Mouse (Mus musculus) hindbrain, embryonic 12.5 days (tissue): Measurements from ENCODE around the gene Glod4. TPM values are rescaled to one million over a fixed set of nuclear protein-coding genes. Genes with fewer than 3 reads are reported as not detected.

Experiments
- ATAC-seq: fragments of 200-750 bp; cut with Nextera tagmentation; 2 replicates; pipeline ENCODE4 v1.8.0; 2017; ENCODE audit warnings: moderate TSS enrichment; ENCODE audit not compliant: low FRiP score
- H3K27ac ChIP-seq: fragments of 300-500 bp; sonication (generic); 2 replicates; pipeline ENCODE4 v1.5.1; 2016; ENCODE audit warnings: mild to moderate bottlenecking
- H3K27me3 ChIP-seq: fragments of 300-500 bp; sonication (generic); 2 replicates; pipeline ENCODE4 v1.6.1; 2016; ENCODE audit warnings: mild to moderate bottlenecking
- H3K36me3 ChIP-seq: fragments of 300-500 bp; sonication (generic); 2 replicates; pipeline ENCODE4 v1.6.1; 2016; ENCODE audit warnings: mild to moderate bottlenecking
- H3K4me1 ChIP-seq: fragments of 300-500 bp; sonication (generic); 2 replicates; pipeline ENCODE4 v1.6.1; 2016
- H3K4me2 ChIP-seq: fragments of 300-500 bp; sonication (generic); replicated peaks from 2 replicates; pipeline ENCODE4 v1.6.1; 2016; ENCODE audit warnings: mild to moderate bottlenecking
- H3K4me3 ChIP-seq: fragments of 300-500 bp; sonication (generic); 2 replicates; pipeline ENCODE4 v1.5.1; 2016; ENCODE audit warnings: mild to moderate bottlenecking
- H3K9ac ChIP-seq: fragments of 300-500 bp; sonication (generic); 2 replicates; pipeline ENCODE4 v1.6.1; 2016; ENCODE audit warnings: mild to moderate bottlenecking, moderate library complexity
- H3K9me3 ChIP-seq: fragments of 300-500 bp; sonication (generic); replicated peaks from 2 replicates; pipeline ENCODE4 v1.6.1; 2016; ENCODE audit warnings: mild to moderate bottlenecking
- WGBS: fragments of 180-500 bp; shearing (Covaris S2); methylation state at CpG from one replicate; pipeline ENCODE4 v1.1.7; 2016; 5-methylcytosine and 5-hydroxymethylcytosine counted together
- polyA plus RNA-seq: library from polyadenylated mRNA; unstranded; fragments of >200 nt; fragmentation: Nextera tagmentation; extraction: Ambion mirVana; gene quantifications from 2 replicates; pipeline ENCODE4 v1.2.1, GENCODE M21; 2016

The Glod4 gene
- polyA plus RNA-seq, 1 experiment from 2014 or later: 109 TPM

DNA sequence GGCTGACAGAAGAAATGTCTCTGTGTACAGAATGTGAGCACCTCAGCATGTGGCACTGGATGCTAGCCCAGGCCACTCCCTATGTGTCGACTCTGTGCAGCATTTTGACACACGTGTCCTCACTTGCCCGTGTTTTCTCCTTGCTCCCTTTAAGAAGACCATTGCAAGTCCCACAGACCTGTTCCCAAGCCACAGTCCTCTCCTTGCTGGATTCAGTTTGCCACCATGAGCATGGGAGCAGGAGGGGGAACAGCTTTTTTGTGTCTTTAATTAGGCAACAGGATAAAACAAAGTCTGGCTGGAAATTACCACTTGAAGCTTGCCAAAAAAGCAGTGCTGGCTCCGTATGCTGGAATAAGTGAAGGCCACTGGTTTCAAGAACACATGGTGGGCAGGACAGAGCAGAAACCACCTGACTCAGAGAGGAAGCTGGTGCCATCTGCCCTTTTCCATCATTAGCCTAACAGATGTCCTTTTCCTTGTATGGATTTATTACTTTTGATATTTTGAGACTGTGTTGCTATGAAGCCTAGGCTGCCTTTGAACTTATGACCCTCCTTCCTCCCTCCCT, 12.0 kb upstream of the Glod4 start:
- Histone ChIP-seq H3K9me3 (no peaks in the 10 kb centered on the region), H3K36me3 (peaks cover 15% of the 10 kb centered on the region; the same call in 1 of the 2 replicates), H3K27ac (no peak overlapping the region), H3K4me2 (no peak overlapping the region), H3K4me1 (peaks cover 29% of the 10 kb centered on the region), H3K27me3 (no peaks in the 10 kb centered on the region), H3K4me3 (no peak overlapping the region), H3K9ac (0 out of 2 replicates have a peak overlapping the region, but pooled peaks have one; percentile 13)
- WGBS: 65% methylated on average over 4 of the region's 4 CpGs
- ATAC-seq: no peak

DNA sequence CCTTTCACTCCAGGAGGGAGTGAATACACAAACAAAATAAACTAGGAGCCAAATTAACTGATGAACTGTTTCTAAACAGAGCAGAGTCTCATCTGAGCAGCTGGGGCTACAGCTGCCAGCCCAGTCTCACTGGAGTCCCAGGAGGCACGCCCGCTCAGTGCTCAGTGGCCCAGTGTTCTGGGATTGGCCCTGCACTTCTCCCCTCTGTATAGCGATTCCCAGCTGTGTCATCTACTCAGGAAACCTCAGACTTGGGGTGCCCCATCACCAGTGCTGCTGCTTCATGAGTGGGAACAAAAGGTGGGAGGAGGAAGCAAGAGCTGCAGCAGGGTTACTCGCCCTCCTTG, 10.4 kb upstream of the Glod4 start:
- peaks cover 31% of the 10 kb centered on the region for H3K36me3 ChIP-seq
- 77% methylated on average over 4 of the region's 4 CpGs for WGBS
- no peak overlapping the region for H3K4me2 ChIP-seq
- H3K4me1 ChIP-seq: peaks cover 21% of the 10 kb centered on the region
- H3K9ac ChIP-seq: peak overlapping the region; percentile 10; the same call in 1 of the 2 replicates
- H3K27me3 ChIP-seq: no peaks in the 10 kb centered on the region
- no peak overlapping the region for H3K4me3 ChIP-seq
- H3K9me3 ChIP-seq: no peaks in the 10 kb centered on the region
- ATAC-seq: 0 out of 2 replicates have a peak, but pooled peaks have one; percentile 33
- peak overlapping the region; percentile 45 for H3K27ac ChIP-seq

GRCm38 (mm10) chr11:76253145-76253917, 9.8 kb upstream of the Glod4 start:
- Histone ChIP-seq H3K9me3 (no peaks in the 10 kb centered on the region), H3K4me1 (peaks cover 21% of the 10 kb centered on the region), H3K4me2 (no peak overlapping the region), H3K27me3 (no peaks in the 10 kb centered on the region), H3K27ac (peak overlapping the region; percentile 45; the same call in 1 of the 2 replicates), H3K4me3 (no peak overlapping the region), H3K9ac (no peak overlapping the region), H3K36me3 (peaks cover 34% of the 10 kb centered on the region)
- 52% methylated on average over 5 of the region's 5 CpGs for WGBS
- peak; percentile 70; the same call in 1 of the 2 replicates for ATAC-seq

- H3K9ac ChIP-seq: no peak overlapping the region
- H3K4me1 ChIP-seq: peaks cover 21% of the 10 kb centered on the region; the same call in 1 of the 2 replicates
- H3K4me3 ChIP-seq: no peak overlapping the region
- peaks cover 32% of the 10 kb centered on the region for H3K36me3 ChIP-seq
- H3K4me2 ChIP-seq: no peak overlapping the region
- no peak for ATAC-seq
- H3K27ac ChIP-seq: no peak overlapping the region
- WGBS: 62% methylated on average over 3 of the region's 3 CpGs
- H3K9me3 ChIP-seq: no peaks in the 10 kb centered on the region
- H3K27me3 ChIP-seq: no peaks in the 10 kb centered on the region
Observed at GRCm38 (mm10) chr11:76252036-76252435, 8.5 kb upstream of the Glod4 start.

DNA sequence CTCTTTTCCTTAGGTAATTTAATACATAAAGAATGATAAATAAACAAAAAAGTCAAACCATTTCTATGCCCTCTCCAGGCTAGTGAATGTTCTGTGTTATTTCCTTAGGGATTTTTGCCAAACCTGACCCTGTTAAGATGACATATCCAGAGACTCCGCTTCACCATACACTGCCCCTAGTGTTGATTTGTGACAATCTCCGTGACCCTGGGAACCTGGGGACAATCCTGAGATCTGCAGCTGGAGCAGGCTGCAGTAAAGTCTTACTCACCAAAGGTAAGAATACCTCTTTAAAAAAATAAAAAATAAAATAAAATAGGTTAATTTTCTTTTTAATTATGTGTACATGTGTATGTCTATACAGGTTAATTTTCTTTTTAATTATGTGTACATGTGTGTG, 3.7 kb upstream of the Glod4 start:
- ATAC-seq: no peak
- Histone ChIP-seq H3K9me3 (no peaks in the 10 kb centered on the region), H3K27me3 (no peaks in the 10 kb centered on the region), H3K4me2 (no peak overlapping the region), H3K36me3 (peaks cover 32% of the 10 kb centered on the region), H3K4me3 (no peak overlapping the region), H3K27ac (no peak overlapping the region), H3K4me1 (peaks cover 18% of the 10 kb centered on the region), H3K9ac (no peak overlapping the region)
- WGBS: 43% methylated on average over 2 of the region's 2 CpGs

GRCm38 (mm10) chr11:76246439-76246838, 2.9 kb upstream of the Glod4 start:
- Histone ChIP-seq H3K27ac (no peak overlapping the region), H3K9ac (no peak overlapping the region), H3K27me3 (no peaks in the 10 kb centered on the region), H3K4me3 (no peak overlapping the region), H3K4me1 (peaks cover 18% of the 10 kb centered on the region), H3K36me3 (peaks cover 32% of the 10 kb centered on the region), H3K9me3 (no peaks in the 10 kb centered on the region), H3K4me2 (no peak overlapping the region)
- ATAC-seq: no peak

DNA sequence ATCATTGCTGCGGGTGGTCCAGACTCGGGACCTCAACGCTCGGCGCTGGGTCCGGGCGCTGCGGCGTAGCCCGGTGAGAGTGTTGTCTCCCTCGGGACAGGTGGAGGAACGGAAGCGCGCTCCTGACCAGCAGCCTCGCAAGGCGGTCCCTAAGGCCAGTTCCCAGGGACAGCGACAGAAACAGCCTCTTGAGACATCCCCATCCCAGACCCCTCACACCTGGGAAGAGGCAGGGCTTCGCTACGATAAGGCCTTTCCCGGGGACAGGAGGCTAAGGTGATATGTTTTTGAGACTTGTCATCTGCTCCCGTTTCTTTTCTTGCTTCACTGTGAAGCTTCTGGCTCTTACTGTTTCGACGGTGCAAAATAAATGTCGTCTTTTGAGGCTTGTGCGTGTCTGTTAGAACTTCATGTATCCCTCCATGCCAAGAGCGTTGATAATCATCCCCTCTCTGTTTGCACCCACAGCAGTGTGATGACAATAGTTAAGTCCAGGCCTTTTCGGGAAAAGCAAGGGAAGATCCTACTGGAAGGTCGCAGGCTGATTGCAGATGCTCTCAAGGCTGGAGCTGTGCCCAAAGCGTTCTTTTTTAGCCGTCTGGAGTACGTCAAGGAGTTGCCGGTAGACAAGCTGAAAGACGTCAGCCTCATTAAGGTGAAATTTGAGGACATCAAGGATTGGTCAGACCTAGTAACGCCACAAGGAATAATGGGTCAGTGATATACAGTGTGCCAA, 454 bp upstream of the Glod4 start:
- H3K27ac ChIP-seq: peak overlapping the region; percentile 79; the same call in 1 of the 2 replicates
- H3K9ac ChIP-seq: peak overlapping the region; percentile 84
- H3K4me3 ChIP-seq: peak overlapping the region; percentile 64
- WGBS: 4% methylated on average over 33 of the region's 34 CpGs
- no peaks in the 10 kb centered on the region for H3K9me3 ChIP-seq
- peak; percentile 75 for ATAC-seq
- H3K4me1 ChIP-seq: peaks cover 18% of the 10 kb centered on the region
- peaks cover 23% of the 10 kb centered on the region for H3K36me3 ChIP-seq
- no peaks in the 10 kb centered on the region for H3K27me3 ChIP-seq
- peak overlapping the region; percentile 82 for H3K4me2 ChIP-seq

- no peak overlapping the region for H3K4me2 ChIP-seq
- peaks cover 40% of the 10 kb centered on the region for H3K36me3 ChIP-seq
- H3K9ac ChIP-seq: no peak overlapping the region
- H3K27me3 ChIP-seq: no peaks in the 10 kb centered on the region
- no peak overlapping the region for H3K27ac ChIP-seq
- no peak overlapping the region for H3K4me3 ChIP-seq
- H3K9me3 ChIP-seq: no peaks in the 10 kb centered on the region
- WGBS: 96% methylated on average over 2 of the region's 2 CpGs
- peaks cover 14% of the 10 kb centered on the region for H3K4me1 ChIP-seq
- ATAC-seq: no peak
Observed at GRCm38 (mm10) chr11:76239750-76240149, 3.8 kb downstream of the Glod4 start.

GRCm38 (mm10) chr11:76236136-76236535, 7.4 kb downstream of the Glod4 start:
- no peak for ATAC-seq
- Histone ChIP-seq H3K36me3 (peaks cover 69% of the 10 kb centered on the region), H3K4me1 (no peaks in the 10 kb centered on the region), H3K27ac (no peak overlapping the region), H3K4me2 (no peak overlapping the region), H3K9me3 (no peaks in the 10 kb centered on the region), H3K4me3 (no peak overlapping the region), H3K9ac (no peak overlapping the region), H3K27me3 (no peaks in the 10 kb centered on the region)
- 92% methylated on average over 3 of the region's 3 CpGs for WGBS

- no peak overlapping the region for H3K9ac ChIP-seq
- H3K4me3 ChIP-seq: no peak overlapping the region
- H3K9me3 ChIP-seq: no peaks in the 10 kb centered on the region
- ATAC-seq: no peak
- peaks cover 41% of the 10 kb centered on the region for H3K36me3 ChIP-seq
- H3K27me3 ChIP-seq: no peaks in the 10 kb centered on the region
- no peaks in the 10 kb centered on the region for H3K4me1 ChIP-seq
- no peak overlapping the region for H3K4me2 ChIP-seq
- H3K27ac ChIP-seq: no peak overlapping the region
Observed at GRCm38 (mm10) chr11:76225051-76225450, 18.5 kb downstream of the Glod4 start.

GRCm38 (mm10) chr11:76224631-76225030, 18.9 kb downstream of the Glod4 start:
- Histone ChIP-seq H3K27ac (no peak overlapping the region), H3K4me1 (no peaks in the 10 kb centered on the region), H3K9me3 (no peaks in the 10 kb centered on the region), H3K4me2 (no peak overlapping the region), H3K4me3 (no peak overlapping the region), H3K9ac (no peak overlapping the region), H3K36me3 (peaks cover 46% of the 10 kb centered on the region), H3K27me3 (no peaks in the 10 kb centered on the region)
- WGBS: 95% methylated on average over 5 of the region's 5 CpGs
- ATAC-seq: no peak

DNA sequence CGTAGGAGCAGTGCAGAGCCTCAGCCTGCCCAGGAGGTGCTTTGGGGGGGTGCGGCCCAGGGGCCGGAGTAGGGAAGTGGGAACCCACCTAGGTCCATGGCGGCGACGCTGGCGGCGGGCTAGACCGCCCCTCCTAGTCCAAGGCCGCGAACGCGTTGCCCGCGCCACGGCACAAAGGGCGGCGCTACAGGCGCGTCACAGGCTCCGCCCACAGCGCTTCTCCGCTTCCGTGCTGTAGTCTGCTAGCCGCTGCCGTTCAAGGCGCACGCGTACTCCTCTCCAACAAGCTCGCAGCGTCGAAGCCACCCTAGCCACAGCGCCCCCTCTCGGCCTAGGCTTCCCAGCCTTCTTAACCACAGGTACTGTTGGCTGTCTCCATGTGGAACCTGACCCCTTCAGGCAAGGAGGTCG, 26.1 kb downstream of the Glod4 start, which contains the start of the genes Dbil5 and Gemin4:
Gene Dbil5 (plus strand): TSS at position 219 of the 411 bp plus-strand sequence.
Gene Gemin4 (minus strand): TSS at position 275 of the 411 bp plus-strand sequence.
- H3K4me2 ChIP-seq: peak within 1 kb of the TSS; percentile 58
- WGBS: under 1% methylated on average over 33 of the region's 35 CpGs
- peak within 1 kb of the TSS; percentile 89 for H3K27ac ChIP-seq
- H3K9ac ChIP-seq: peak within 1 kb of the TSS; percentile 84
- peaks cover 8% of the 10 kb centered on the region; the same call in 1 of the 2 replicates for H3K4me1 ChIP-seq
- peaks cover 39% of the 10 kb centered on the region for H3K36me3 ChIP-seq
- no peaks in the 10 kb centered on the region for H3K9me3 ChIP-seq
- H3K4me3 ChIP-seq: peak within 1 kb of the TSS; percentile 73
- no peaks in the 10 kb centered on the region for H3K27me3 ChIP-seq
- peak; percentile 97 for ATAC-seq
